Mouse (Mus musculus): ENCODE data around the gene Rpap1. TPM values are rescaled to one million over a fixed set of nuclear protein-coding genes. Genes with fewer than 3 reads are reported as not detected.

The Rpap1 gene
- 25.6 and 33.3 TPM in 2 replicates for polyA plus RNA-seq (2012)

GRCm38 (mm10) chr2:119787206-119787883 lies at the start of gene Rpap1:
Gene Rpap1 (minus strand): TSS chr2:119787537.
- no peak for TF ChIP-seq GATA1 (IDR thresholded peaks at IDR 0.05; ENCODE audit: low read length)

DNA sequence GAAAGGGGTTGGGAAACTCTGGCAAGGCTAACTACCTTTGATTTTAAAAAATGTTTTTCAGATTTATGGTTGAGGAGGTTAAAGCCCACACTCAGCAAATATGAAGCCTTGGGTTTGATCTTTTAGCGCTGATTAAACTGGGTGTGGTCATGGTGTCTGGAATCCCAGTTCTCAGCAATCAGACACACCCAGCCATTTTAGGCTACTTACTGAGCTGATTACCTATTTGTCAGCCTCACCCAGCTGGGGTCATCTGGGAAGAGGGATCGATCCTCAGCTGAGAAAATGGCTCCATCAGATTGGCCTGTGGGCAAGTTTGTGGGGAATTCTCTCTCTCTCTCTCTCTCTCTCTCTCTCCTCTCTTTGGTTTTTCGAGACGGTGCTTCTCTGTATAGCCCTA lies 46.9 kb upstream of the Rpap1 start:
- TF ChIP-seq GATA1 (IDR thresholded peaks at IDR 0.05; ENCODE audit: low read length) = no peak

GRCm38 (mm10) chr2:119830579-119830978 lies 43.2 kb upstream of the Rpap1 start:
- TF ChIP-seq GATA1 (IDR thresholded peaks at IDR 0.05; ENCODE audit: low read length) = no peak

- no peak for TF ChIP-seq GATA1 (IDR thresholded peaks at IDR 0.05; ENCODE audit: low read length)
These were observed 33.8 kb upstream of the Rpap1 start for GRCm38 (mm10) chr2:119821136-119821535.

- no peak for TF ChIP-seq GATA1 (IDR thresholded peaks at IDR 0.05; ENCODE audit: low read length)
These were observed 31.4 kb upstream of the Rpap1 start for GRCm38 (mm10) chr2:119818668-119819272.

DNA sequence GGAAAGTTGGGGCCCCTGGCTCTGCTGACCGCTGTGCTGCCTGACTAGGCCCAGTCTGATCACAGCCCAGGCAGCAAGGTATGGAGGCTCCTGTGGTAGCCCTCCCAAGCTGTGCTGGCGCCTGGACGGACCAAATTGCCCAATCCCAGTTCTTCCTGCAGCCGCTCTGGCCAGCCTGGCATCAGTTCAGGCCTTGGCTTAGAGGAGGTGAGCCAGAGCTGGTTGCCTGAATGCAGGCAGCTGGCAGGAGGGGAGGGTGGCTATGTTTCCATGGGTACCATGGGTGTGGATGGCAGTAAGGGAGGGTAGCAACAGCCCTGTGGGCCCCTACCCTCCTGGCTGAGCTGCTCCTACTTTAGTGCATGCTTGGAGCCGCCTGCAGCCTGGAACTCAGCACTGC lies 29.7 kb upstream of the Rpap1 start:
- no peak for TF ChIP-seq GATA1 (IDR thresholded peaks at IDR 0.05; ENCODE audit: low read length)

DNA sequence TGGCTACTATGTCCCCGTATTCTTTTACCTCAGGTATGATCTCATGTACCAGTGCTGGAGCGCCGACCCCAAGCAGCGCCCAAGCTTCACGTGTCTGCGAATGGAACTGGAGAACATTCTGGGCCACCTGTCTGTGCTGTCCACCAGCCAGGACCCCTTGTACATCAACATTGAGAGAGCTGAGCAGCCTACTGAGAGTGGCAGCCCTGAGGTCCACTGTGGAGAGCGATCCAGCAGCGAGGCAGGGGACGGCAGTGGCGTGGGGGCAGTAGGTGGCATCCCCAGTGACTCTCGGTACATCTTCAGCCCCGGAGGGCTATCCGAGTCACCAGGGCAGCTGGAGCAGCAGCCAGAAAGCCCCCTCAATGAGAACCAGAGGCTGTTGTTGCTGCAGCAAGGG lies 29.3 kb upstream of the Rpap1 start:
- no peak for TF ChIP-seq GATA1 (IDR thresholded peaks at IDR 0.05; ENCODE audit: low read length)

DNA sequence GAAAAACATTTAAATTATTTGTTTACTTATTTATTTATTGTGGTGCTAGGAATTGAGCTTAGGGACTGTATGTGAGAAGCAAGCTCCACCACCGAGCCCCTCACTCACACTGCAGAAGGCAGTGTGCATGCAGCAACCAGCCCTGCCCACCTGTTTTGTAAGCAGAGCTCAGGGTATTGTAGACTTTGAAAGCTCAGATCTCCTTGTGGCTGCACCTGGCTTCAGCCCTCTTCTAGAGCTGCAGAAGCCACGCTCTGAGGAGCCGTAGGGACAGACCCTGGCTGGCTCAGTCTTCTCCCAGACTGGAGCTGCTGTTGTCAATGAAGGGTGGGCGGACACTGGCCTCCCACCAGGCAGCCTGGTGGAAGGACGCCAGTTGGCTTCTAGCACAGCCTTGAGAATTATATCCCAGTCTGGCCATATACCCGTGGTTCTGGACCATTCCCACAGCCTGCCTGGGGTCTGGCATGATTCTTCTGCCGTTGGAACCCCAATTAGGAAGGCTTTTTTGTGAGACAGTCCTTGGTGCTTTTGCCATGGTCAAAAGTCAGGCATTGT lies 27.1 kb upstream of the Rpap1 start:
- TF ChIP-seq GATA1 (IDR thresholded peaks at IDR 0.05; ENCODE audit: low read length) = no peak

DNA sequence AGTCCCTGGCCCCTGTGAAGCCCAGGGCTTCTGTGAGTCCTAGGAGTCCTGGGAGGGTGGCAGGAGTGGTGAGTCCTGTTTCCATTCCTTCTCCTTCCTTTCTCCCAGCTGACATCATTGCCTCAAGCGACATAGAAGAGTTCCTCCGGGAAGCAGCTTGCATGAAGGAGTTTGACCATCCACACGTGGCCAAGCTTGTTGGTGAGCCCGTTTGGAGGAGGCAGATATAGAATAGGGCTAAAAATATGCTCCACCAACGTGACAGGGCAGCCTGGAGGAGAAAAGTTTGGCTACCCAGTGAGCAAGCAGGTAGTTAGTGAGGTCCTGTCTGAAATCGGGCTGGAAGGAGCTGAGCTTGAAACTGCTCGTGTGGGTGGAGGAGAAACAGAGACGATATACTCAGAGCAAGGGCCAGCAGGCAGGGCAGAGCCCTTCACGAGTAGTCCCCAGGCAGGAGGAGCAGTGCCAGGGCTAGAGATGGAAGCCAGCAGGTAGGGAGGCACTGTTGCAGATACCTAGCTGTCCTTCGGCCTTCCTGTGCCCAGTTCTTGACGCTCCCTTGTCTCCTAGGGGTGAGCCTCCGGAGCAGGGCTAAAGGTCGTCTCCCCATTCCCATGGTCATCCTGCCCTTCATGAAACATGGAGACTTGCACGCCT lies 24.3 kb upstream of the Rpap1 start:
- no peak for TF ChIP-seq GATA1 (IDR thresholded peaks at IDR 0.05; ENCODE audit: low read length)

- no peak for TF ChIP-seq GATA1 (IDR thresholded peaks at IDR 0.05; ENCODE audit: low read length)
These were observed 23.6 kb upstream of the Rpap1 start for GRCm38 (mm10) chr2:119810890-119811289.

DNA sequence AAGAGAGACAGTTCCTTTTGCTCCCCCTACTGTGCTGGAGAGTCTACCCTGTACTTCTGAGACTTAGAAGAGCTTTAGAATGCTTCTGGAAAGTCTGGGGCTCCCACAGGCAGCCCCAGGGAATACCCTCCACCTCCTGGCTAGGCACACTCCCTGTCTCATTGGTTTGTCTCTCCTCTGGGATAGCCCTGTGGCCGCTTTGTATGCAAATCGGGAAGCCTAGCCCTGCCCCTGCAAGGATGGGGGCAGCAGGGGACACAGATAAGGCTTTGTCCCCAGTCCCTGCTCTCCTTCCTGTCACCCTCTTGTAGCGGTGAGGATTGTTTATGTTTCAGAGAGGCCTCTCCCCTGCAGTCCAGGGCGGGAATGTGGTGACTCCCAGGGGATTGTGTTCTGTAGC lies 21.5 kb upstream of the Rpap1 start:
- no peak for TF ChIP-seq GATA1 (IDR thresholded peaks at IDR 0.05; ENCODE audit: low read length)

DNA sequence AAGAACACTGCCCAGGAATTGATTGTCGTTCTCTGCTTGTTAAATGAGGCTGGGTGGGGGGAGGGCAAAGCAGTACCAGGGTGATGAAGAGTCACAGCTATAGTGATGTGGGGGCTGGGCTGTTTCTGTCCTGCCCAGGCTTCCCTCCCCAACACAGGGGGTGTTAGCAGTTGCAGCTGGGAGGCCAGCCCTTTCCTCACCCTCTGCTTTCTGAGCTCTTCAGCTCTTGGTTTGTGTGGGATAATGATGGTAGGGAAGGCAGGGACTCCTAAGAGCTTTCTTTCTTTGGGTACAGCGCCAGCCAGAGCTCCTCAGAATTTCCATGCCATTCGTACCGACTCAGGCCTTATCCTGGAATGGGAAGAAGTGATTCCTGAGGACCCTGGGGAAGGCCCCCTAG lies 21.1 kb upstream of the Rpap1 start:
- no peak for TF ChIP-seq GATA1 (IDR thresholded peaks at IDR 0.05; ENCODE audit: low read length)

DNA sequence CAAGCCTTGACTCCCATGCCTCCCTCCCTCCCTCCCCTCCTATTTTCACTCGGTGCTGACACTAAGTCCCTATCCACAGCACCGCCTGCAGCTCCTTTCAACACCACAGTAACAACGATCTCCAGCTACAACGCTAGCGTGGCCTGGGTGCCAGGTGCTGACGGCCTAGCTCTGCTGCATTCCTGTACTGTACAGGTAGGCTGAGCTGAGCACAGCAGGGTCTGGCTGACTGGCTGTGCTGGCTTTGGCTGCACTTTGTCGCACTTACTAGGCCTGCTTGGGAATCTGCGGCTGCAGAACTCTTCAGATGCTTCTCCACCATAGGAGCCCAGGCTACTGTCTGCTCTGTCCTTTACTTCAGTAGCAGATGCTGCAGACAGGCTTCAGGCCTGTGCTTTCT lies 18.2 kb upstream of the Rpap1 start:
- TF ChIP-seq GATA1 (IDR thresholded peaks at IDR 0.05; ENCODE audit: low read length) = no peak

DNA sequence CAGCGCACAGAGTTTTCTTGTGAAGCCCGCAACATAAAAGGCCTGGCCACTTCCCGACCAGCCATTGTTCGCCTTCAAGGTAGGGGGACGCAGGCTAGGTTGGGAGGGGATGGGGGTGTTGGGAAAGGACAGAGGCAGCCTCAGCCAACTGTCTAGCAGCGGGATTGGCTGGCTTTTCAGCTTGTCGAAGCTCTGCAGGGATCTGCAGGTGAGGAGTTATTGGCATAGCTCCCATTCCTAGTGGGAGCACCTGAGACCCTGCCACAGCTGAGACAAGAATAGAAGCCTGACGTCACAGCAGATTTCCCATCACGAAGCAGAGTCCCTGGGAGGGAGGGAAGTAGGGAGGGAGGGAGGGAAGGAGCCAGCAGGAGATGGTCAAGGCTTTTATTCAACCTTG lies 17.4 kb upstream of the Rpap1 start:
- no peak for TF ChIP-seq GATA1 (IDR thresholded peaks at IDR 0.05; ENCODE audit: low read length)

- TF ChIP-seq GATA1 (IDR thresholded peaks at IDR 0.05; ENCODE audit: low read length) = no peak
These were observed 16.9 kb upstream of the Rpap1 start for GRCm38 (mm10) chr2:119804275-119804628.

DNA sequence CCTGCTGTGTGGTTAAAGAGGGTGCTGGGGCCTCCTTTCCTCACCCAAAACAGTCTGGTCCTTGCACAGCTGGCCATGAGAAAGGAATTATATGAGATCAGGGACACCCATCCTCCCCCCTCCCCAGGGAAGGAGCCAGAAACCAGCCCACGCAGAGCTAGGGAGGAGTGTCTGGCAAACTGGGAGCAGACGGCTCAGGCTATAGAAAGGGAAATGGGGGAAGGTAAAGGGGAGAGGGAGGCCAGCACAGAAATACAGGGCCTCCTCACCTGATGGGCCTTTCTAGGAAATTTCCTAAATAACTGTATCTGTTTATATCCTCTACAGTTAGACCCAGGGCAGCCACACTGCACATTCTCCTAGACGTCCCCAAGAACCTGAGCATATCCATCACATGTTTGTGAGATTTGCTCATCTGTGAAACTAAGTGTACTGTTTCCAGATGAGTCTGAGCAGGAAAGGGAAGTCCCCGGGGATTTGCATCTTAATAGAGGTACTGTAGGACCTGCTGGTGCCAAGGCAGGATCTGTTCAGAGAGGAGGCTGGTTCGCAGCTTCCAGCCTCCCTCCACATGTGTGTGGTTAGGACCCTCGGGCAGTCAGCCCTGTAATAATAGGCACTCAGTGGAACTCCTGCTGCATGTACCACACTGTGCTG lies 16.4 kb upstream of the Rpap1 start:
- TF ChIP-seq GATA1 (IDR thresholded peaks at IDR 0.05; ENCODE audit: low read length) = no peak

Data from G1E-ER4 (cell line).